Mouse (Mus musculus) cerebellum, postnatal 10 days (tissue): ENCODE data around the gene Slc25a19.
A peak's percentile ranks its signal among the peaks of the same experiment; 100 is the strongest.

Source experiments
- DNase-seq, 2 experiments: peaks; one replicate each; pipeline ENCODE4 v3.0.0; 2021; ENCODE audit warnings: mixed read lengths in 2 of 2

Slc25a19 gene

DNA sequence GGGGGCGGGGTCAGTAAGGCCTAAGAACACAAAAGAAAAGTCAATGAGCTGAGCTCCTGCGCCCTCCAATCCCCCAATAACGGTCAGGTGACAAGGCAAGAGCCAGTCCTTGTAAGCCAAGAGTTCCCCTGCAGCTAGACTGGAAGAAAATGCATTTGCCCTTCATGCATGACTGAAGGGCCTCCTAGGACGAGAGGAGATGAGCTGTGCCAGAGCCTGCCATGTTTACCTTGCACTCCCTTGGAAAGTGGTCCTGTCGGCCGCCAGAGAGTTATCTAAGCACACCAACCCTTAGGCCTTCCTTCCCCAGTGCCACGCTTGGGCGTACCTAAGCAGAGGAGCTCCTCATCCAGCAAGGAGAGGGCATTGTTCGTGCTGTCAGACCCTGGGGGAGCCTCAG lies 40.1 kb downstream of the Slc25a19 start:
- peak; percentile 39 to 50 for DNase-seq

DNA sequence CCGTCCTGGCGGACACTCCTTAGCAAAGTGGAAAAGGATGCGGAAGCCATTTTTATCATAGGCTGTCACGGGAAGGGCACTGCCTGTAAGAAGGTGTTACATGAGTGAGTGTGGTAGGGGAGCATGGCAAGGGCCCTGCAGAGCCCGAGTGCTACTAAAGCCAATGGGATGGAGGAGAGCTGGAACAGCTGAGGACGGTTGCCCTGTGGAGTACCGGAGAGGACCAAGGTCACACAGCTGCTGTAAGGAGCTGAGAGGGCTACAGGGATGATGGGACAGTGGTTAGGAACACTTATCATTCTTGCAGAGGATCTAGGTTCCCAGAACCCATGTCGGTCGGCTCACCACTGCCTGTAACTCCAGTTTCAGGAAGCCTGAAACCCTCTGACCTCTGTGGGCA lies 41.7 kb downstream of the Slc25a19 start:
- DNase-seq = no peak

DNA sequence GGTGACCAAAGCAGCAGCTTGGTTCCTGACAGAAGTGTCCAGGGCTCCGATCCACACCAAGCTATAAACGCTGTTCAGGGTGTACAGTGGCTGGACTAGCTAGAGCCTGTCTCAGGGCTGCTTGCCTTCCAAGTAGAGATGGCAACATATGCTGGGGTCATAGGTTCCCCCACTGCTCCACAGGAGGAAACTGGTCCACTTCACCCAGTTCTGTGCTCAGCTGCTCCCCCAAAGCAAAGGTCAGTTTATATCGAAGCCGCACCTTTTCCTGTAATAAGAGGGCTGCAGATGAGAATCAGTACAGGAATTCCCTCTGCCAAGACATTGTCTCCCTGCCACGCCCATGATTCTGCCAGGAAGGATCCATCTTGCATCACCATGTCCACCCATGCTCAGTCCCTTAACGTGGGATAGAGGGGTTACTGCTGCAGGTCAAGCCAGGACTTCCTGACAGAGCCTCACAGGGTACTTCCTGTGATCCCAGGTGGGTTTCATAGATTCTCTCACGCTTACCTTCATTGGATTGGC lies 42.5 kb downstream of the Slc25a19 start:
- no peak for DNase-seq

DNA sequence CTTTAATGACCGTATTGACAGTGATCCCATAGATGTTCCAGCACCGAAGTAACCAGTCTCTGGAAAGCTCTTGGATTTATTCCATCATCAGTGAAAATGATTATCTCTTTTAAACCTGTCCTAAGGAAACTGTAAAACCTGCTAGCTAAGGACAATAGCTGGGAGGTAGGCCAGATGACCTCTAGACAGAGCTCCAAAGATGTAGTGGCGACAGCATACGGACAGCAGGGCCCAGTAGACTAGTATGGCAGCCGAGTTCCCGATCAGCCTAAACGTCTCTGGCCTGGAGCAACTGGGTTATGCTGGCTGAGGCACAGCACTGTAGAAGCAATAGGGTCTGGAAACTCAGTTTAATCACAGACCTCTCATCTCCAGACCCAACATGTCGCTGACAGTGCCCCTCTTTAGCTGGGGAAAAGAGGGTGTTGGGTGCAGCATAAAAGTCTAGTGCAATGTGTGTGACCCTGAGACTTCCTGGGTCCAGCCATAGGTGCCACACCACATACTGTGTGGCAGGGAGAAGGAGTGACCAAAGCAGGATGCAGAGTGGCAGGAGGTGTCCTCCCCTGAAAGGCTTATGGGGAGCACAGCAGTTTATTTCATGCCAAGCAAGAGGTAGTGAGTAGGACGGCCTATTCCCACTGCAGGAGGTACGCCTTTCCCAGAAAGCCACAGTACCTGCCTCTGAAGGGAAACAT lies 43.6 kb downstream of the Slc25a19 start:
- no peak for DNase-seq

DNA sequence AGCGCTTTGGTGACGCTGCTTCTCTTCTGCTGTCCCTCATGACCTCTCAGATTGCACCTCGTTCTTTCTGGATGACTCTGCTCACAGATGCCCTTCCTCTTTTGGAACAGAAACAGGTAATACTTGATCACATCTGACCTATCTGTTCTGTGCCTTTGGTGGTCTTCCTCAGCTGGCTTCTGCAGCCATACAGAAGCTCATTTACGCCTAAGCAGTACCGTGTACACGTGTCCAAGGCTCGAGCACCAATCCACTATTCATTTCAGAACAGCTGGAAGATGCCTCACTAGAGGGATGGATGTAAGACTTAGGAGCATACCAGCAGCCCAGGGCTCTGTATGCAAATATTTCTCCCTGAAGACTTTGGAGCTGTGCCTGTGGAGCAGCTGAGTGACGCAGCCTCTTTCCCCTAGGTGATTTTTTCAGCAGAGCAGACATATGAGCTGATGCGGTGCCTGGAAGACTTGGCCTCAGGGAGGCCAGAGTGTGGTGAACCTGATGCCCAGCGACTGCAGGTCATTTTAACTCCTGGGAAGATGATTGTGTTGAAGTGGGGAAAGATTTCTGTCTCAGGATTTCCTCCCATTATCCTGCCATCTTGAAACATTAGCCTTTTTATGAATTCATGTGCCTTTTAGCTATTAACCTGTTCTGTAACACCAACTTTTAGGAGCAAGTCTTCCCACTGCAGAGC lies 45.0 kb downstream of the Slc25a19 start:
- DNase-seq = no peak

DNA sequence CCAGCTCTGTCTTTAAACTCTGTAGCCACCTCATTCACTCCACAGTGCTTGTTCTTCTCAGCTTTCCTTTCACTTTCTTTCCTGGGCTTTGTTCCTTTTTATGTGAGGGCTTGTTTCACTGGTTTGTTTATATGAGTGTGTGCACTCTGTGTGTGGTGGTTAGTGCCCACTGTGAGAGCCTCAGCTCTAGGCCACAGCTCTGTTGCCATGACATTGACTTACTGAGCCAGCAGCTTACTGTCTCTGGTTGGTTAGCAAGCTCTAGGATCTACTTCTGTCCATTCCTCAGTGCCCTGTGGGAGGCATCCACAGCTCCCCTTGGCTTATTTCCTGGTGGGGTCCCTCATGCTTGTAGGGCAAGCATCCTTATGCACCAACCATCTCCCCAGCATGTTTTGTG lies 49.0 kb downstream of the Slc25a19 start:
- no peak for DNase-seq

DNA sequence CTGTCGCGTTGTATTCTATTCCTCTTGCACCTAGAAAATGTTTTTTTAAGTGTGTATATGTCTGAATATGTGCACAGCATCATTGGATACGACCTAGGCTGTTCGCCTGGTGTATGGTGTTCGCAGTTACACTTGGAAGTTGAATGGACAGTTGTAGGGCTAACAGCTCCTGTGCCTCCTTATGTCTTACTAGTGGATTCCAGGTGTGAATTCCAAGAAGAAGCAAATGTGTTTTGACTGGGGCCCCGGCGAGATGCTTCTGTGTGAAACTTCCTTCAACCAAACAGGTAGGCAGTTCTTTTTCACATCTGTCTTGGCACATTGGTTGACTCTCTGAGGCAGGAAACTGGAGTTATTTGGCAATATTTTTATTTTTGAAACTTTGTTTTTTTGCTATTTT lies 63.1 kb downstream of the Slc25a19 start:
- DNase-seq = no peak
